Mouse (Mus musculus): ENCODE results near the gene Gli1.
A peak's percentile ranks its signal among the peaks of the same experiment; 100 is the strongest.

The Gli1 gene

DNA sequence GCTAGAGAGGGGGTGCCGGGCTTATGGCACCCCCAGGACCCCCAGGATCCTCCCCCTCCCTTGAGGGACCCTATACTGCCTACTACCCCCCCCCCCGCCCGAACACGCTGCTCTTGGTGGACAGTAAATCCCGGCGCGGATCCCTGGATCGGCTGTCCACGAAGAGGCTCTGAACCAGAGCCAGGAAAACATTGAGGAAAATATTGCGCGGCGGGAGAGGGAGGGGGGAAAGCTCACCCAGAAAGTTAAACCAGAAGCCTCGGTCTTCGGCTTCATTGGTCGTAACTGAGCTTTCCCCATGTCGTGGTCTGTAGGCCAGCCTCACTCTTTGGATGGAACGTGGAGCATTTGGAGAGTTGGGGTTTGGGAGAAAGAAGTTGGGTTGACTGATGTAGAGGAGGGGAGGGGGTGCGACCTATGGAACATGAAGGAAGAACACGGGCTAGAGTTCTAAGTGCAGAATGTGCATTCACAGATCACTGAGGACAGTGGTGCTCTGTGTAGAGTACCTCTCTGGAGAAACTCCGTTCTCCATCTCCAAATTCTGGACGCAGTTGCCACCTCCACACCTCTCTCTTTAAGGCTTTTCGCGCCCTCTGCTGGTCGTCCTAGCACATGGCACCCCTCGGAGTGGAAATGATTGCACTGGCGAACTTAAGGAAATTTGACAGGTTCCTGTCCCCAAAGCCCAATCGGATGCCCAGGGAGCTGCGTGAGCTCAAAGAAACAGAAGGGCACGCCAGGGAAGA, at the start of gene Gli1:
TSS of gene Gli1 (minus strand) at position 84 of the 749 bp plus-strand sequence.
- DNase-seq (ENCODE audit: low read depth, low spot score), result peak; percentile 90

- peak; percentile 6 for DNase-seq (ENCODE audit: low read depth, low spot score)
Observed at GRCm38 (mm10) chr10:127381743-127382134, 40.0 kb upstream of the Gli1 start.

- peak; percentile 71 for DNase-seq (ENCODE audit: low read depth, low spot score)
Observed at GRCm38 (mm10) chr10:127380767-127381742, 39.3 kb upstream of the Gli1 start.

GRCm38 (mm10) chr10:127380251-127380691, 38.5 kb upstream of the Gli1 start, which contains the start of gene R3hdm2:
R3hdm2 (plus strand) TSS chr10:127380327.
- peak; percentile 96 for DNase-seq (ENCODE audit: low read depth, low spot score)

DNA sequence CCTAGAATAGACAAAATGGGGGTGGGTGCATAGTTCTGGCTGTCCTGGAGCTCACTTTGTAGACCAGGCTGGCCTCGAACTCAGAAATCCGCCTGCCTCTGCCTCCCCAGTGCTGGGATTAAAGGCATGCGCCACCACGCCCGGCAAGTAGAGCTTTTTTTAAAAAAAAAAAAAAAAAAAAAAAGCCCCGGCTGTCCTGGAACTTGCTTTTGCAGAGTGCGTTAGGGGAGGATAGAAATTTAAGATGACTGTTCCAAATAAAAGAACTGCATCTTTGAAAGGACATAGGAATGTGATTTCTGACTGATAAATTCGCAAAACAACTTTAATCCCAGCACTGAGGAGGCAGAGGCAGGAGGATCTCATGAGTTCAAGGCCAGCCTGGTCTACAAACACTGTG, 37.9 kb upstream of the Gli1 start:
- DNase-seq (ENCODE audit: low read depth, low spot score), result no peak

DNA sequence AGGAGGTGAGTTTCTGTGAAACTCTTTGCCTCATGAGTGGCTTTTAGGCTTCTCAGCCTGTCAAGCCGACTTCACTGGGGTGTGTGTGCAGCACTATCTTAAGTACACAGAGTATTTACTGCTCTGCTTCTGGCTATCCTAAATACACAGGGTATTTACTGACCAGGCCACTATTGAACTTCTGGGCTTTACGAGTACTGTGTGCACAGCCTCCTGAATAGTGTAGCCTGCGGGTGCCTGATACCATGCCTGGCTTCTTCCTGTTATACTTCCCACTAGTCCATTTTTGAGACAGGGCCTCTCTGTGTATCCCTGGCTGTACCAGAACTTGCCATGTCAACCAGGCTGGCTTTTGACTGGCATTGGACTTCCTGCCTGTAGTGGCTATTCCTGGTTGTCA, 35.9 kb upstream of the Gli1 start:
- DNase-seq (ENCODE audit: low read depth, low spot score), result no peak

DNA sequence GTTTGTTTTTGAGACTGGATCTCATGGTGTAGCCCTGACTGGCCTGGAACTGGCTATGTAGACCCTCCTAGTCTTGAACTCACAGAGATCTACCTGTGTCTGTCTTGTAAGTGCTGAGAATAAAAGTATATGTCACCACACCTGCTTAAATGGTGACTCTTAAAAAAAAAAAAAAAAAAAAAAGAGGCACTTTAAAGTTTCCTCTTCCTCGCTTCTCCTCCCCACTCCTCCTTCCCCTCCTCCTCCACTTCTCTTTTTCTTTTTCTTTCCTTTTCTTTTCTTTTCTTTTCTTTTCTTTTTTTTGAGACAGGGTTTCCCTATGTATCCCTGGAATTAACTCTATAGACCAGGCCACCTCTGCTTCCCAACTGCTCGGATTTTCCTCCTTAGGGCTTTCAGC, 29.2 kb upstream of the Gli1 start:
- no peak for DNase-seq (ENCODE audit: low read depth, low spot score)

- DNase-seq (ENCODE audit: low read depth, low spot score), result no peak
Observed at GRCm38 (mm10) chr10:127369834-127370820, 28.4 kb upstream of the Gli1 start, which contains the start of gene Inhbc. Inhbc (minus strand) TSS chr10:127370431.

DNA sequence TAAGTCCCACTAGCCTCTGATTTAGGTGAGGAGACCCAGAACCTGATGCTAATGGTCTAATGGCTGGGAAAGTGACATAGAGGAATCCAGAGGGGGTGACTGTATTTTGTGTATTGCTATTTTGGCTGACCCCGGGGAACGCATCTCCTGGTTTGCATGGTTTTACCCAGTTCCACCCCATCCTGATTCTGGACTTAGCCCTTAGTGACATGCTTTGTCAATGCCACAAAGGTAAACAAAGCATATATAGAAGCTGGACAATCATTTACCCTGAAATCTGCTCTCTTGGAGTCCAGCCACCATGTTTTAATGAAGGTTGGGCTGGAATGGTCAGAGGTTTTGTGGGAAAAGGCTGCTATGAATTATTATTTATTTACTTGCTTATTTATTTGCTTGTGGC, 26.5 kb upstream of the Gli1 start:
- no peak for DNase-seq (ENCODE audit: low read depth, low spot score)

DNA sequence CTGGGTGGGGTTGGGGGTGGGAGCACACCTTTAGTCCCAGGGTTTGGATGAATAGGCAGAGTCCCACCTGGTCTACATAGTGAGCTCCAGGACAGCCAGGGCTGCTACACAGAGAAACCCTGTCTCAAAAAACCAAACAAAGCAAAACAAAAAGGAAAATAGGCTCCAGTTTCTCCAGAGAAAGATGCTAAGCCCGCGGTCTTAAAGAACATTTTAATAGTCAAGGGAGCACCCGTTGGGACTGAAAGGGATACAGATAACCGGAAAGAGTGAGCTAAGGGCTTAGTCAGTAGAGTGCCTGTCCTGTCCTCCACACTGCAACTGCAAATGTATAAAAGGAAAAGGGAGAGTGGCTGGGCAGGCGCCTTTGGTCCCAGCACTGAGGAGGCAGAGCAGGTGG, 25.3 kb upstream of the Gli1 start:
- DNase-seq (ENCODE audit: low read depth, low spot score), result no peak

DNA sequence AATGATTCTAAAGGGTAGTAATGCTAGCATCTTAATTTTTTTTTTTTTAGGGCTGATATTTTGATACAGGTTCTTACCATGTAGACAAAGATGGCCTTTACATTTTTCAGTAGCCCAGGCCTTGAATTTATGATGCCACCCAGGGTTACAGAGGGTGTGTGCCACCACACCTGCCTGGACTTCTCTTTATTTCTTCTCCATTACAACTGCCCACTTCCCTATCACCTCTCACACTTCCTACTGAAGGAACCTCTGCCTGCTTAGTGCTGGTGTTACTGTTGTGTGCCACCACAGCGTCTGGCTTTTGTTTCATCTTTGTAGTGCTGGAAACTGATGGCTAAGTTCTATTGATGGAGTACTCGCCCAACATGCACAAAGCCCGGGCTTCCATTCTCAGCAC, 18.9 kb upstream of the Gli1 start:
- no peak for DNase-seq (ENCODE audit: low read depth, low spot score)

DNA sequence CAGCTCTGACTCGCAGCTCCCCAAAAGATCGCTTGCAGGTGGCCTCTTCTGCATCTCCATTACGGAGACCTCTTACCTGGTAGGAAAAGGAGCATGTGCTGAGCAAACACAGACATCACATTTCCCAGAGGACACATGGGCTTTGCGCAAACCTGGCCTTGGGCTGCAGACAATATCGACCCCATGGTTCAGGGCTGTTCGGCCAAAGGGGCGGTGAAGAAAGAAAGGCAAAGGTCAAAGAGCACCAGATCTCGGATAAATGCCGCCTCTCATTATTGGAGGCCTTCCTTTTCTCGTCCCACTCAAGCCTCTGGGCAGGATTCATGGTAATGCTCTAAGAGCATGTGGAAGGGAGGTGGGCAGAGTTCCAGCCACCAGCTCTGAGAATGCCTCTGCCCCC, 13.6 kb upstream of the Gli1 start:
- DNase-seq (ENCODE audit: low read depth, low spot score), result no peak

DNA sequence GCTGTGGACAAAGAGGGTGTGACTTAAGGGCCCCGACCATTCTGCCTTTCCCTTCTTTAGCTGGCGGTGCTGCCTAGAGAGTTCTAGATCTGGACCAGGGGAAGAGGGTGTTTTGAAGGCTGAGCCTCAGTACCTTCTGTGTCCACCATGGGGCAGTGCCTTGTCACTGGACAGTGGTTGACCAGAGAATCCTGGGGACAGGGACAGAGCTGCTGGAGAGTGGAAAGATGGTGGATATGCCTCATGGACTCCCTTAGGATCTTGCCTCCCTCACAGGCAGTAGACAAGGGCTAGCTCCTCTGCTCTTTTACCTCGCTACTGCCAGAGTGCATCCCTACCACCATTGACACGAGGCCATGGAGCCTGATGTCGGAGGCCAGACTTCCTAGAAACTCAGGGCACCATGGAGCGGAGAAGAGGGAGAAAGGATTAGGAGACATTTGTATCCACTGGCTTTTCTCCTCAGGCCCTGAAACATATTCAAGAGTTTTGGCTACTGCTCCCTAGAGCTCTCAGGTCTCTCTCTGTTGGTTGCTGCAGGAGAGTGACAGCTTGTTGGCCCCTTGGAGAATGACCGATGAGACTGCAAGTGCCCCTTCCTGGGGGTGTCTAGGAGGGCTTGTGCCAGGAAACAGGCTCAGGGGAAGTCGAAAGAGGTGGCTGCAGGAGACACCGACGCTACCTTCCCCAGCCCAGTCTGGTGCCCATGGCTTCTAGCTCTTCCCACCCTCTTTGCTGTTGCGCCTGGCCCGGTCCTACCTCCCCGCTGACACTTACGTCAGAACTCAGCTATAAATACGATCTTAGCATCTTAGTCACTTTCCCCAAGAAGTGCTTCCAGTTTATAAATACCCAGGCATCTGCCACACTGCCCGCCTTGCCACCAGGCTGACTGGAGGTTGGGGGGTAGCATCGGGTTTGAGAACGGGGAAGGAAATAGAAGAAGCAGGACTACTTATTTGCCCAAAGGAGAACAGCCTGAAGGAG, 12.4 kb upstream of the Gli1 start, which contains the start of gene Inhbe:
TSS of gene Inhbe (minus strand) at position 503 of the 987 bp plus-strand sequence.
- no peak for DNase-seq (ENCODE audit: low read depth, low spot score)

GRCm38 (mm10) chr10:127352766-127353165, 11.0 kb upstream of the Gli1 start:
- no peak for DNase-seq (ENCODE audit: low read depth, low spot score)

- no peak for DNase-seq (ENCODE audit: low read depth, low spot score)
Observed at GRCm38 (mm10) chr10:127352187-127352586, 10.4 kb upstream of the Gli1 start.

DNA sequence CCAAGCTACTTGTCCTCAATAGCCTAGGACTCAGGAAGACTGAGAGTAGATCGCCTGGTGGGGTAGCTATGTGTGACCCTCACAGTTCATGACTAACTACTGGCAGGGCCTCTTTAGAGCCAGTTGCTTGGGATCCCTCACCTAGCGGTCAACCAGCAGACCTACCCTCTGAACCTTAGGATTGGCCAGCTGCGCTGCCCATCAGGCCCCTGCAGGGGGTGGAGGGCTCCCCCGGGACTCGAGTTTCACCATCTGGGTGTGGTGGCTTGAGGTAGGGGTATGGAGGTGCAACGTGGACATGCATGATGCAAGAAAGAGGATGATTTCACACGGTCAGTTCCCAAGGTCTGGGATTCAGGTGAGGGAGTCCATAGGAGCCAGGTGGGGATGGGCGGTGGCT, 9.9 kb upstream of the Gli1 start:
- no peak for DNase-seq (ENCODE audit: low read depth, low spot score)

DNA sequence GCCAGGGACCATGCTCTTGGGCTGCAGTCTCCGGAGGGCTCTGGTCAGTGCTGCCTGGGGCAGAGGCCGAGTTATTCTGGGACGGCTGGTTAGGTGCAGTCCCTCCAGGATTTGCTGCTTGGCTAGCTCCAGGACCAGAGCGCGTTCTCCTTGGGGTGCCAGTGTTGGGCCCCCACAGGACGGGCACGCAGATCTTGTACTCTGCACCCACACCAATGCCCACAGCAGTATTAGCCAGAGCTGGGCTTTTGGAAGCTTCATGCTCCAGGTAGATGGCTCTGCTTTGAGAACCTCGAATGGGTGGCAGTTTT, 9.5 kb upstream of the Gli1 start:
- no peak for DNase-seq (ENCODE audit: low read depth, low spot score)

DNA sequence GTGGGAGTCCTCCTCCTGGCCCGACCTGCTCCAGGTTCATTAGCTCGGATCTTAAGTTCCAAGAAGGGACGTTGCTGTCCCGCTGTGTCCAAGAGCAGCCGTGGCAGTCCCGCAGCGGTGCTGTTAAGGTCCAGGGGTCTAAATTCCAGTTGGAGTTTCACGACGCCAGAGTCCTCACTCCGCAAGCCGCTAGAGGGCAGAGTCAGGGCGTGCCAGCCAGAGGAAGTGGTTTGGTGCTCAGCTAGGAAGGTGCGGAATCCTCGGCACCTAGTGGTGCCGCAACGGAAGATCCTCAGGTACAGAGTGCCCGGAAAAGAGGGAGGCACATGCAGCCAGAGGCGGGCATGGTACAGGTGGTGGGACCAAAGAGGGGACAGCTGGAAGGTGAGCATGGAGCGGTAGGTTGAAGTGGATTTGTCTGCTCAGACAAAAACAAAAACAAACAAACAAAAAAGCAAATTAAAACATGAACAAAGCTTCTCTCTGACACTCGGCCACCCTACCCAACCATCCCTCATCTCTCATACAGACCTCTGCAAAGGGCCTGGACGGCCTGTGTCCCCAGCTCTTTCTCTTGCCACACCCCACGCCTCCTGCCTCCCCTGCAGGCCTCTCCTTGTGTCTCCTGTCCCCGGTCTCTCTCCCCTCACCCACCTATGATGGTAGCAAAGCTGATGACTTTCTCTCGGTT, 9.0 kb upstream of the Gli1 start:
- peak; percentile 88 for DNase-seq (ENCODE audit: low read depth, low spot score)

- DNase-seq (ENCODE audit: low read depth, low spot score), result no peak
Observed at GRCm38 (mm10) chr10:127349810-127350209, 8.0 kb upstream of the Gli1 start.
